Mouse (Mus musculus): ENCODE measurements around the gene Naa80.

GRCm38 (mm10) chr9:107534408-107535202 lies 44.1 kb upstream of the Naa80 start:
- no peak for TF ChIP-seq CTCF (IDR thresholded peaks at IDR 0.05; ENCODE audit: borderline replicate concordance, insufficient read depth, low read length)
- no peak; the same call in 1 of the 2 replicates for TF ChIP-seq POLR2A (IDR thresholded peaks at IDR 0.05; ENCODE audit: low read depth, low read length)

Measured in embryonic fibroblast, embryonic 13.5 days (primary cell).